Mouse (Mus musculus) brown adipose tissue, adult 24 weeks (tissue): ENCODE results near the gene Brwd1. TPM values are rescaled to one million over a fixed set of nuclear protein-coding genes. Genes with fewer than 3 reads are reported as not detected.
A peak's percentile ranks its signal among the peaks of the same experiment; 100 is the strongest.
"Not testable (repeated sequence)": the region's sequence is repeated elsewhere in the genome, so short reads cannot be mapped to it uniquely, and the experiment has no call there.

Experiments
- H3K27ac ChIP-seq: fragments of 200-500 bp; replicated peaks from 2 replicates; pipeline ENCODE4 v1.5.1; 2012; ENCODE audit warnings: low read depth, mild to moderate bottlenecking, low read length
- H3K4me1 ChIP-seq: fragments of 200-500 bp; 2 replicates; pipeline ENCODE4 v1.6.1; 2012; ENCODE audit warnings: low read length, mixed read lengths; ENCODE audit not compliant: control insufficient read depth, insufficient read depth, insufficient read length
- H3K4me3 ChIP-seq: fragments of 200-500 bp; 2 replicates; pipeline ENCODE4 v1.5.1; 2012; ENCODE audit warnings: low read depth, mild to moderate bottlenecking, low read length, moderate library complexity; ENCODE audit not compliant: insufficient read depth
- polyA plus RNA-seq: library from polyadenylated mRNA; stranded (reverse); fragments of >200 nt; gene quantifications from 2 replicates; pipeline ENCODE4 v1.2.4, GENCODE M21; 2012; ENCODE audit not compliant: missing spikeins, insufficient read depth, insufficient read length

Gene Brwd1
- 17.3 and 22.8 TPM in 2 replicates for polyA plus RNA-seq

DNA sequence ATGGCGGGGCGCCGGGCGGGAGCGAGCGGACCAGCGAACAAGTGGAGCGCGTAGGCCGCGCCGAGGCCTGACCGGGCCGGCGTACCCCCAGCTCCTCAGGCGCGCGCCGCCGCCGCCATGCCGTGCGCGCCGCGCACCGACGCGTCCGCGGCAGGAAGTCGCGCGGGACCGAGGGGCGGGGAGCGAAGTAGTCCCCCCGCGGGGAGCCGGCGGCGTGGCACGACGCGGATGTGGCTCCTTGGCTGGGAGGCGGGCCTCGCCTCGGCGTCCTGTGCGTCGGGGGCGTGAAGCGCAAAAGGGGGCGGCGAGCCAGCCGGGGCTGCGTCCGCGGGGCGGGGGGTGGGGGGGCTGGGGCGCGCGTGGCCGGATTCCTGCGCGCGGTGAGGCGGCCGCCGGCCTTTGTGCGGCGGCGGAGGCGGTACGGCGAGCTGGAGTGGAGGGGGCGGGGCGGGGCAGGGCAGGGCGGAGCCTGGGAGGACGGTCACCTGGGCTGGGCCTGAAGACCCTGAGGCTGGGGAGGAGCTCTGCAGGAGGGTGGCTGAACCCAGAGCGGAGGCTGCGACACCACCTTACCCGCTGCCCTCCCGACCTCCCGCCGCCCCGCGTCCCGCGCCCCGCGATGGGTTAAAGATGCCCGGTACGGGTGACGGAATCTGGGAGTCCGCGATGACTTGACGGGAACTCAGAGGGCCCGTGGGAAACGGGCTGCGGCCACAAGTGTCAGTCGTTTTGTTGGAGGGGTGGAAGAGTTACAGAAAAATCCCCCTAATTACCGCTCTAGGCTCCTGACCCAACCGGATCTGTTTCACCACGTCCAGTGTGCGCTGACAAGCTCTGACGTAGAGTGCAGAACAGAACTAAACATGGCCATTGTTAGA, at the start of gene Brwd1:
TSS of gene Brwd1 (minus strand) at position 226 of the 878 bp plus-strand sequence.
- 0 out of 2 replicates have a peak, but pooled peaks cover 2% of the 10 kb centered on the region for H3K4me1 ChIP-seq
- peak within 1 kb of the TSS; percentile 97 for H3K4me3 ChIP-seq
- H3K27ac ChIP-seq = peak within 1 kb of the TSS; percentile 96

DNA sequence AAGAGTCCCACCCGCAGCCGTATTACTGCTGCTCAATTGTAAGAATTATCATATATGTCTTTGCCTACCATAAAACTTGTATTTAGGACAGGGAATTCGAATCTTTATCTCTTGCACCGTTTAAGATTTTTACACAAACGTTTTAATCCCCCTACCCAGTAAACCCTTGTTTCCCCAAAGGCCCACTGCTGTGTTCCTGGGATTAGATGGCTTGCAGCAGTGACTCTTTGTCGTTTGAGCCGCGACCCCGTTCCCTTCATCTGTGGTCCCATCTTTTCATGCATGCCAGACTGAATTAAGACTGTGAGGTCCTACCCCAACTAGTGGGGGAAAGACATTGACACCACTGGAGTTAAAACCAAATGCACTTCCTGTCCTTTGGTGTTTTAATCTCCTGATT, 46.1 kb upstream of the Brwd1 start:
- Histone ChIP-seq H3K4me1 (peaks cover 2% of the 10 kb centered on the region; the same call in 1 of the 2 replicates), H3K27ac (no peak overlapping the region), H3K4me3 (peak overlapping the region; percentile 92)

DNA sequence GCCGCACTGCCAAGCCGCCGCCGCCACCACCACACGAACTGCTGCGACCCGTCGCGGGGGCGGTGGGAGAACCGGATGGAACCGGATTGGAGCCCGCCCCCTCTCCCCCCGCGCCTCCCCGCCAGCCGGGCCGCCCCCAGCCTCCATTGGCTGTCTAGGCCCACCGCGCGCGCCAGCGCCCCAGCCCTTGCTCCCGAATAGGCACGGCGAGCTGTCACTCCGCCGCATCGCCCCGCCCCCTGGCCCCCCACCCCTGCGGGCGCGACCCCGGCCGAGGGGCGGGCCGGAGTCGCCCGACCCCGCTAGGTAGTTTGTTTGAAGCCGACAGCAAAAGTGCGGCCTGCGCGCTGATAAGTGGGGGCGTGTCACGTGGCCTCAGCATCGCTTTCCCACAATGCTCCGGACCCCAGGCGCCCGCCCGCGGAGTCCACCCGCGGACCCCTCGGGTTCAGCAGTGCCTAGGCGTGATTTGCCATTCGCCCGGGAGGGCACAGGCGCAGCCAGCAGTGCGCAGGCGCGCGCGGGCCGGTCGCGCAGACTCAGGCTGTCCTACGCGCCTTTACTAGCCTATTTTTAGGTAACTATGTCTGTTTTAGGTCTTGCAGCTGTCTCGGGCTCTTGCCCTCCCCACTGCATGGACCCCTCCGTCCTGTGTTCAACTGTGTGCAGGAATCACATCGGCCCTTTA, 45.5 kb upstream of the Brwd1 start, which contains the start of gene Hmgn1:
TSS of gene Hmgn1 (minus strand) at position 73 of the 688 bp plus-strand sequence.
- Histone ChIP-seq H3K4me1 (peaks cover 2% of the 10 kb centered on the region; the same call in 1 of the 2 replicates), H3K27ac (peak within 1 kb of the TSS; percentile 71), H3K4me3 (peak within 1 kb of the TSS; percentile 94)

DNA sequence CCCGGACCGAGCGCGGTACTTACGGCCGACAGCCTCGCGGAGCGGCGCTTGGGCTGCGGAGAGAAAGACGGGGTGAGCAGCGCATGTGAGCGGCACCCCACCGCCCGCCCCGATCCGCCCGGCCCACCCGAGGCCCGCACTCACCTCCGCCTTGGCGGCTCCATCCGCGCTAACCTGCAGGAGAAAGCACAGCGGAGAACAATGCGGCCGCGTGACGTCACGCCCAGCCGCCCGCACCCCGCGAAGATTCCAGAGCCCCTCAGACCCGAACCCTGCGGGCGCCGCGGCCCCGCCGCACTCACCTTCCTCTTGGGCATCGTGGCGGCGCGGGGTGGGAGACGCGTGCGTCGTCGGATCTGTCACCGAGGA, 44.9 kb upstream of the Brwd1 start:
- Histone ChIP-seq H3K4me1 (peaks cover 2% of the 10 kb centered on the region; the same call in 1 of the 2 replicates), H3K4me3 (peak overlapping the region; percentile 94), H3K27ac (peak overlapping the region; percentile 71)

DNA sequence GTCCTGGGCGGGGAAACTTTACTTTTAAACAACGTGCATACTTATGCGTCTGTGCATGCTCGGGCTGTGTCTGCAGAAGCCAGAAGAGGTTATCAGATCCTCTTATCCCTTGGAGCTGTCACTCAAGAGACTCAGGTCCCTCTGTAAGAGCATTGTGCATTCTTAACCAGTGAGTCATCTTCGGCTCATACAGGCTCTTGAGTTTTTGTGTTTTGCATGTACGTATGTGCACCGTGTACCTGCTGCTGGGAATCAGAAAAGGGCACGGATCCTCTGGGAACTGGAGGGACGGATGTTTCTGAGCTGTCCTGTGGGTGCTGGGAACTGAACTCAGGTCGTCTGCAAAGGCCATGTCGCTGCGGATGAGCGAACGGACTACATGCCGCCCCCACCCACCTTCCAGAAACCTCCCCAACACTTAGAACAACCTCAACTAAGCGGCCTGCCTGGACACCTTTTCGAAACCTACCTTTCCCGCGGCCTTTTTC, 44.4 kb upstream of the Brwd1 start:
- H3K4me1 ChIP-seq = peaks cover 2% of the 10 kb centered on the region; the same call in 1 of the 2 replicates
- H3K27ac ChIP-seq = no peak overlapping the region
- peak overlapping the region; percentile 94 for H3K4me3 ChIP-seq

DNA sequence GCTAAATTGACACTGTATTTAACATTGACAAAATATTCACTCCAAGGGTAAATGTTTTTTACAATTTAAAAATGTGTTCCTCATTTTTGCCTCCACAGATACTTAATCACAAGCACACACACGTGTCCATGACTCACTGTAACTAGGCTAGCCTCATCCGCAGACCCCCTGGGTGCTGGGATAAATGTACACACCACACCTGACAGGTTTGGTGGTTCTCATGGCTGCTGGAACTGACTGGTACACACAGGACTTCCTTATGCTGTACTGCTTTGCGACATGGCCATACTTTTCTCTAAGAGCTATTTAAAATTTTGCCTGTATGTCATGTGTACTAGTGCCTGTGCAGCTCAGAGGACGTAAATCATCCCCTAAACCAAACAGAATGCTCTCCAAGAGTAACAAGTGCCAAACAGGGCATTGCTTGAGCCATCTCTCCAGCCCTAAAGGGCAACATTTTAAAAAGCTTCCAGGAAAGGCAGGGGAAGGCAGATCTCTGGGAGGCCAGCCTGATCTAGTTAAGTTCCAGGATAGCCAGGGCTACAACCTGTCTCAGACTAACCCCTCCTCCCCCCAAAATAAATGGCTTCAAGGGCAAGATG, 37.8 kb upstream of the Brwd1 start:
- Histone ChIP-seq H3K4me3 (no peak overlapping the region), H3K4me1 (no peaks in the 10 kb centered on the region), H3K27ac (no peak overlapping the region)

DNA sequence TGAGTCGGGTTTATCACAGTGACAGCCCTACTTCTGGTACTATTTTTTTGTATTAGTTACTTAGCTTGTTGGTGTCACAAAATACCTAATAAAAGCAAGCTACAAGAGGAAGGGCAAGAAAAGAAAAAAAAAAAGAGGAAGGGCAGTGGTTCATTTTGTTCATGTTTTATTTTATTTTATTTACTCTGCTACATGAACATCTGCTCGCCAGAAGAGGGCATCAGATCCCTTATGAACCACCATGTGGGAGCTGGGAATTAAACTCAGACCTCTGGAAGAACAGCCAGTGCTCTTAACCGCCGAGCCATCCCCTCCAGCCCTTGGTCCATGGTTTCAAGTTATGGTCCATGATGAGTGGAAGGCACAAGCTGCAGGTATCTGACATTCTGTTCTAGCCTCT, 32.4 kb upstream of the Brwd1 start:
- no peaks in the 10 kb centered on the region for H3K4me1 ChIP-seq
- no peak overlapping the region for H3K27ac ChIP-seq
- no peak overlapping the region for H3K4me3 ChIP-seq

DNA sequence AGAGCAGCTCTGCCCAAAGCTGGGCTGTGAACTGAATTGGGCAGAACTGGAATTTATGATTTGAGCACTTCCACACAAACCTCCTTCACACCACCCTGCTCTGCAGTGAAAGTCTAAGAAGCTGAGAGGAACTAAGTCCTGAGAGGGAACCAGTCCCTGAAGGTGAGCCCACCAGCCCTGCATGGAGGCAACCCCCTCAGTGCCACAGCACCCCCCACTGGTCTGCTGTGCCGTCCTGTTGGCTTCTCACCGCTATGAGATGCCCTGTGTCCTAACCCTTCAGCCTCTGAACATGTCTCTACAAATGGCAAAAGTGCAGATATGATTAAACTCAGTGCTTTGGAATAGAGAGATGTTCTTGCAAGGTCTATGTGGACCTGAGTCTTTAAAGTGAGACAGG, 30.4 kb upstream of the Brwd1 start:
- no peak overlapping the region for H3K4me3 ChIP-seq
- no peak overlapping the region for H3K27ac ChIP-seq
- H3K4me1 ChIP-seq = no peaks in the 10 kb centered on the region

DNA sequence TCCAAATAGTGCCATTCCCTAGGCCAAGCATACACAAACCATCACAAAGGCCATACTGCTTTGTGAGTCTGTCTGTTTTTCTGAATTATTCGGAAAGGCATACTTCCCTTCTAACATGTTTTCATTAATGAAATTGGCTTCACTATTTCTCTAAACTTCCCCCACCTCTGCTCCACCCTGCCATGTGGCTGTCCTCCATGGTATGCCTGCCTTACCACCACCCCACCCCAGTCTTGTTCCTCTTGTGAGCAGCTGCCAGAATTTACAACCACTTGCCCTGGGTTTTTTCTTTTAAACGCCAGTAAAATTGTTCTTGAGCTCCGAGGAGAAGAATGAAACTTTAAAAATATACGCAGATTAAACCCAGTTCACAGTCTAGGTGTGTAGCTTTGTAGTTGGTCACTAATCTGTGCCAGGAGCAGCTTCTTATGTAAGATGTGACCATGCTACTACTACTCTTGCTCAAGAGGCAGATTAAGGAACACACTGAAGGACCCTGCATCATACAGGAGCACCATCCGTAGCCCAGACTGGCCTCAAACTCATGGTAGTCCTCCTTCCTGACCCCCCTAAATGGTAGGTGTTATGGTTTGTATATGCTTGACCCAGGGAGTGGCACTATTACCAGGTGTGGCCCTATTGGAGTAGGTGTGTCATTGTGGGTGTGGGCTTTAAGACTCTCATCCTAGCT, 28.5 kb upstream of the Brwd1 start:
- H3K4me3 ChIP-seq = no peak overlapping the region
- H3K4me1 ChIP-seq = no peaks in the 10 kb centered on the region
- no peak overlapping the region for H3K27ac ChIP-seq

DNA sequence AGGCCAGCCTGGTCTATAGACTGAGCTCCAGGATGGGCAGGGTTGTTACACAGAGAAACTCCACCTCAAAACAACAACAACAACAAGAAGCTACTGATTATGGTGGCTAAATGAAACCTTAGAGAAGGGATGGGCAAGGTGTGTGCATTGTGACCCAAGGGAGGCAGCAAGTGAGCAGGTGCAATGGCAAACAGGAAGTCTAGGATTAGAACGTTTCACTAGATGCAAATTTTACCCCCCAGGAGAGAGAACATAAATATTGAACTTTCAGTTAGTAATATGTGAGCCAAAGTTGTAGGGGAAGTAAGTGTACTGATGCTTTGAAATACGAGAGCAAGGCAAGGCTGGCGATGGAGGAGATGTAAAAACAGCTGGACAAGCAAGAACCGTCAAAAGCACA, 27.3 kb upstream of the Brwd1 start:
- H3K4me3 ChIP-seq = no peak overlapping the region
- H3K4me1 ChIP-seq = no peaks in the 10 kb centered on the region
- H3K27ac ChIP-seq = no peak overlapping the region

DNA sequence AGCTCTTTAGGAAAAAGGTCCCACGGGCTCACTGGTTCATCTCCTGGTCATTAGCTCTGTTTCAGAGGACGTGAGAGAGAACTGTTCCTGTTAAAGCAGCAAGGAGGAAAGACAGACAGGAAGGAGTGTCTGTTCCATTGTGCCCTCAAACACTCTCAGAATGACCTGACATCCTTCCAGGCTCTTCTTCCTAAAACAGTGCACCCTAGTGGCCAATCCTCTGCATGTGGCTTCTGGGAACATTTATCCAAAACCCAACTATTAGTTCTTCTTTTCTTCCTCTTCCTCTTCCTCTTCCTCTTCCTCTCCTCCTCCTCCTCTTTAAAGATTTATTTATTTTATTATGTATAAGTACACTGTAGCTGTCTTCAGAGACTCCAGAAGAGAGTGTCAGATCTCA, 20.7 kb upstream of the Brwd1 start:
- H3K4me1 ChIP-seq = no peaks in the 10 kb centered on the region
- no peak overlapping the region for H3K27ac ChIP-seq
- no peak overlapping the region for H3K4me3 ChIP-seq

DNA sequence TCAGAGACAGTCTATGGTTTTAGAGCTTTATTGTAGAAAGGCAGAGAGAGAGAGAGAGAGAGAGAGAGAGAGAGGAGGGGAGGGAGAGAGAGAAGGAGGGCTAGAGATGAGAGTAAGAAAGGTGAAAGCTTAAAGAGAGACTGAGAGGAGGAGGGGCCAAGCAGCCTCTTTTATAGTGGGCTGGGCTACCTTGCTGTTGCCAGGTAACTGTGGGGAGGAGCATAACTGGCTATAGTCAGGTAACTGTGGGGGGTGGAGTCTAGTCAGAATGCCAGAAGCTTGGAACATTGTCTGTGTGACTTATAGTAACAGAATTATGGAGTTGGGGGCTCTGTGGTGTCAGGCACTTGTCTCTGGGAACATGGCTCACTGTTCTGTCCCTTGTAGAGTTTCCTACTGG, 15.5 kb upstream of the Brwd1 start:
- not testable (repeated sequence) for H3K4me1 ChIP-seq, H3K4me3 ChIP-seq, H3K27ac ChIP-seq

DNA sequence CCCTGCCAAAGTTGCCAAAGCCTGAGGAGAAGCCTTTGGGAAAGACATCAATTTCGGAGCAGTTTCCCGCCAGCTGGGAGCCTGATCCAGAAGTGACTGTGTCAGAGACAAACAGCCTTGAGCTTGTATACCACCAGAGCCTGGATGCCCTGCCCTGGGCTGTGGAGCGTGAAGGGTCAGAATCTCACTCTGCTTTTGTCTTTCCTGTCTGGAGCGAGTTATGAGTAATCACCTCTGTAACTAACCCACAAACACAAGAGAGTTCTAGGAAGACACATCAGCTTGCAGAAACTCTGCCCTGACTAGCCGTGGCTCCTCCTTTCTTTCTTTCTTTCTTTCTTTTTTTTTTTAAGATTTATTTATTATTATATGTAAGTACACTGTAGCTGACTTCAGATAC, 13.6 kb upstream of the Brwd1 start:
- Histone ChIP-seq H3K4me3 (no peak overlapping the region), H3K4me1 (no peaks in the 10 kb centered on the region), H3K27ac (no peak overlapping the region)

DNA sequence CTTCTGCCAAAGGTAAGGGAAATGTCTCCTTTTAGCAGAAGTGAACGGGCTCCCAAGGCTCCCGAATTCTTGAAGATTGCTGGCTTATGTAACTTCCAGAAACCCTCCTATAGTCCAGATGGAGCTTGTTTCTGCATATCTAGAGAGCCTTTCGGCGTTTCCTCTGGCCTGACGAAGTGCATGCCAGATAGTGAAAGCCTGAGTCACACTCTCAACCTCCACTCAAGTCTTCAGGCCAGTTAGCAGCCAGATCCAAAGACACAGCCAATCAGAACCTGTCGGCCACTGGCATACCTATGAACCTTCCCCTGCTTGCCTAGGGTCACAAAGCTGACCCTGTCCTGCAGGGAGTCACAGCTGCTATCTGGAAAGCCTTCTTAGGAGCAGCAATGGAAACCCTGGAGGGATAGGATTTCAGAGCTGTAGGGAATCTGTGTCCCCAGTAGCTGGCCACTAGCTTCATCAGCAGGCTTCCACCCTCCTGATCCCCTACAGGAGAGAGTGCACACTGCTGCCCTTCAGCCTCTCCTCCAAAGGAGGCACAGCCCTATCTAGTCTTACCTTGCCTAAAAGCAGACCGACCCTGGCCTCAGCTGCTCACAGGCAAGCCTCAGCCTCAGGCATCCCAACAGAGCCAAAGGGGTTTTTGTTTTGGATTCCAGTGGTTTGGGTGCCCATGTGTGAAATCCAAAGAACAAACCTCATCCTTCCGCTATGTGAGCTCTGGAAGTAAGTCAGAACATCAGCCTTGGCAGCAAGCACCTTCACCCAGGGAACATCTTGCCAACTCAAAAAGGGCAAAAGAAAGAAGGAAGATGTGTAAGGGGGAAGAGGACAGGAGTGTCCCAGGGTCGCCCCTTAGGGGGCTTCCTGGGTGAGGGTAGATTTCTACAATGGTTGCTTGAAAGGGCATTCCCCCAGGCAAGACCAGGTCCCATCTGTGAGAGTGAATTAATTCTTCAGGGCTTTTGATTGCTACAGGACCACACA, 9.5 kb upstream of the Brwd1 start:
- Histone ChIP-seq H3K4me1 (no peaks in the 10 kb centered on the region), H3K27ac (no peak overlapping the region), H3K4me3 (no peak overlapping the region)
